Mouse (Mus musculus) fat pad, adult 2 months (tissue): ENCODE measurements around the gene Olfr352.

ENCODE experiments used
- DNase-seq: peaks from one replicate; pipeline ENCODE4 v3.0.0-alpha.2; 2011; ENCODE audit warnings: low read depth, low spot score; ENCODE audit errors: extremely low read depth

The Olfr352 gene

DNA sequence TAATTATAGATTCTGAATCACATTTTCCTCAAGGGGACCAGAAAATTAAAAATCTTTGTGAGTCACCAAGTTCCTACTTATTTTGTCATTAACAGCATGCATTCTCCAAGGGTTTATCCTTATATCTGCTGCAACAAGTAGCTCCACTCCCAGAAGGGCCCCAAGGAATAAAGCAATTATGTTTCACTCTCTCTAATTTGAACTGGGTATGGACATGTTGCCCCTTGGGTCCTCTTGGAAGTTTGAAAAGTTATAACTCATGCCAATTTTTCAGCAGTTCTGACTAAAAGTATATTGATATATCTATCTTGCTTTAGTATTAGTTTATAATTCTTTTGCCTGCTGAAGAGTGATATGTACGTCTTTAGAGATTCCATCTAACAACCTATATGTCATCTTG lies at the start of gene Olfr352:
Olfr352 (plus strand) TSS at position 301 of the 400 bp plus-strand sequence.
- no peak for DNase-seq

DNA sequence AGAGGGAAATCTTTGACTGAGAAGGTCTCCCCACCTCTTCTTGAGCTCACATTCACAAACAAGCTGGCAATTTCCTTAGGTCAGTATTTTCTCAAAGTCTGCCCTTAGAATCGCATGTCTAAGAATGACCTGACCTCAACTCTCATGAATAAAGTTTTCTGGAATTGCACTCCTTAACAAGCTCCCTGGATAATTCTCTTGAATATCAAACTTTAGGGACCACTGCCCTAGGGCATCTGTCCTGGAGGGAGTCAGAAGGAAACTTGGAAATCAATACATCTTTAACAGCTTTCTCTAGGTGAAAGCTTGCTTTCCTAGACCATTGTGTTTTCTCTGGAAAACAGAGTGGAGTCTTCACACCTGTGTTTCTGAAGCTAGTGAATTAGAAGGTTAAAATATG lies 22.2 kb upstream of the Olfr352 start, which contains the start of gene Olfr350:
Olfr350 (plus strand) TSS at position 301 of the 400 bp plus-strand sequence.
- no peak for DNase-seq

DNA sequence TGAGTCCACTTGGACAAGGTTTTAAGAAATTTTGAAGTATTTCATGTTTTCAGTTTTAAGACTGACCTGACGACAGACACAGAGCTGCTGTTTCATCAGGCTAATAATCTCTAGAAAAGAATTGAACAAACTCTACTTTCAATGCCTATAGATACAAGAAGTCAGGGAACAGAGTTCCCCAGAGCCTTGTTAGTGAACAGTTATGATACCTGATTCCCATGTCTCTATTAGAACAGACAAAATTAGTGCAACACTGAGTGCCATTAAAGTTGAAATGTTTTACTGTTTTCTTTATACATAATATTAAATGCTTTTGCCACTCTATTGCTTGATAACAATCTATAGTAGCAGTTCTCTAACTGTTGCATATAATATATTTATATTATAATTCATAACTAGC lies 5.7 kb upstream of the Olfr352 start, which contains the start of gene Olfr351:
Olfr351 (minus strand) TSS at position 101 of the 400 bp plus-strand sequence.
- no peak for DNase-seq

DNA sequence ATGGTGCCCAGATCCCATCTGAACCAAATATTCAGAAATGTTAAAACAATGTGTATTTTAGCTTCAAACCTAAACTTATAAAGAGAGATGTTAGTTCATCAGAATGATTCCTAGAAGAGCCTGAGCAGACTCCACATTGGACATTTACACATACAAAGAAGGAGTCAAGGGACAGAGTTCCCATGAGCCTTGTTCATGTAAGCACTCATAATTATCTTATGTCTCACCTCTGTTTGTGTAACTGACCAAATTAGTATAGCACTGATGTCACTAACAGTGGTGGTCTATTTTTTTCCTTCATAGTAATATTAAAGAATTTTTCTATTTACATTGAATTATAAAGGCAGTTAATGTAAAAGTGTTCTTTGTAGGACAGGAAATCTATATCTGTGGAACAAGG lies 24.6 kb downstream of the Olfr352 start, which contains the start of gene Olfr353:
Olfr353 (minus strand) TSS at position 101 of the 400 bp plus-strand sequence.
- no peak for DNase-seq

DNA sequence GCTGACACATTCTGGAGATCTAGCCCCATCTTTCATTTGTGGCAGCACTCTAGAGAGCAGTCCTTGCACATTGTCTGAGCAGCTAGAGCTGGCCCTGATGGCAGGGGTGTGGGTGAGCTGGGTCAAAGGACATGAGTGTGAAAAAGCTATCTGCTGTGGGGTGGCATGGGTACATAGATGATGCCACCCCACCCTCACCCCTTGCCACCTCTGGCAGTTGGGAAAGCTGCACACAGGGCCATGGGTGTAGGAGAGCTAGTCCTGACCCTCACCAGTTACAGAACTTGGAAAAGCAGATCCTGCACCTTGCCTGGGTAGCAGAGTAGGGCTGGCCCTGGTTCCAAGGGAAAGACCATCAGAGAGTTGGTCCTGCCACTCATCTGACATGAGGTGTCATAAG lies 28.9 kb downstream of the Olfr352 start:
- no peak for DNase-seq

DNA sequence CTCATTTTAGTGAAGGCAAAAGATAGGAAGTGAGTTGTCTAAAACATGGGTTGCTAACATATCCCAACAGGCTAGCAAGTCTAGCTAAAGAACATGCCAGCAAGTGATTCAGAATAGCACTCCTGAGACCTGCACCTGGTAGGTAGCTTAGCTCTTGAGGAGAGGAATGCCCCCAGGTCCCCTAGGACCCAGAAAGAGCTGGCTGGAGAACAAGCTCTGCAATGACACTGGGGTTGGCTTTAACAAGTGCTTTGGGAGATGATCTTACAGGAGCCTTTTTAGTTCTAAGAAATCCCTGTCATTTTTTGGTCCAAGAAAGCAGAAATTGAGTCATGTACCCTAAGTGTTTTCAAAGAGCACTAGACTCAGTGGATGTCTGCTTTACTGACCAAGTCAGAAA lies 37.1 kb downstream of the Olfr352 start, which contains the start of gene Olfr354:
Olfr354 (plus strand) TSS at position 301 of the 400 bp plus-strand sequence.
- DNase-seq: no peak
